Comparison of ENCODE assay signal across 8 mouse cellular contexts in genomic region chr2:45109161-45109950, GRCm38 (mm10). TPM values are rescaled to one million over a fixed set of nuclear protein-coding genes. Genes with fewer than 3 reads are reported as not detected.
DNase-seq lines count a peak whose midpoint lies in the region; ATAC-seq lines count a peak whose summit lies in the region.

No protein-coding gene starts in this region.

- peaks cover 3% of the 10 kb centered on the region; the same call in 1 of the 2 replicates for H3K27me3 ChIP-seq in forebrain, embryonic 10.5 days (ENCODE audit: poor library complexity, severe bottlenecking)
- H3K27me3 ChIP-seq in hindbrain, embryonic 13.5 days = no peaks in the 10 kb centered on the region
- no peaks in the 10 kb centered on the region for H3K27me3 ChIP-seq in stomach, embryonic 14.5 days (ENCODE audit: control insufficient read depth, insufficient read depth, low read length)

- peak; percentile 36 for ATAC-seq in hindbrain, embryonic 13.5 days (ENCODE audit: low FRiP score)
- ATAC-seq in stomach, embryonic 14.5 days (ENCODE audit: insufficient number of reproducible peaks, insufficient read depth, low FRiP score, low read depth) = peak; percentile 16; the same call in 1 of the 2 replicates

- H3K9ac ChIP-seq in hindbrain, embryonic 13.5 days = peak overlapping the region; percentile 98
- peak overlapping the region; percentile 94 for H3K9ac ChIP-seq in stomach, embryonic 14.5 days (replicated peaks; ENCODE audit: low read depth, low read length)

- WGBS in forebrain, embryonic 10.5 days = under 1% methylated on average over 73 of the region's 74 CpGs
- WGBS in hindbrain, embryonic 13.5 days = under 1% methylated on average over 46 of the region's 74 CpGs
- under 1% methylated on average over 66 of the region's 74 CpGs for WGBS in stomach, embryonic 14.5 days

- peaks cover 77% of the 10 kb centered on the region for H3K4me1 ChIP-seq in forebrain, embryonic 10.5 days
- peaks cover 49% of the 10 kb centered on the region for H3K4me1 ChIP-seq in hindbrain, embryonic 13.5 days (replicated peaks)
- peaks cover 4% of the 10 kb centered on the region; the same call in 1 of the 2 replicates for H3K4me1 ChIP-seq in stomach, embryonic 14.5 days (ENCODE audit: control insufficient read depth, insufficient read depth, low read length)

- H3K27ac ChIP-seq in forebrain, embryonic 10.5 days = peak overlapping the region; percentile 100
- H3K27ac ChIP-seq in hindbrain, embryonic 13.5 days = peak overlapping the region; percentile 98
- H3K27ac ChIP-seq in stomach, embryonic 14.5 days (ENCODE audit: low read length) = peak overlapping the region; percentile 96

- no peaks in the 10 kb centered on the region for H3K36me3 ChIP-seq in forebrain, embryonic 10.5 days (replicated peaks)
- H3K36me3 ChIP-seq in hindbrain, embryonic 13.5 days = no peaks in the 10 kb centered on the region
- no peaks in the 10 kb centered on the region; the same call in 1 of the 2 replicates for H3K36me3 ChIP-seq in stomach, embryonic 14.5 days (ENCODE audit: control insufficient read depth, insufficient read depth, low read length)

- H3K9me3 ChIP-seq in forebrain, embryonic 10.5 days = no peaks in the 10 kb centered on the region
- H3K9me3 ChIP-seq in hindbrain, embryonic 13.5 days = no peaks in the 10 kb centered on the region
- no peaks in the 10 kb centered on the region for H3K9me3 ChIP-seq in stomach, embryonic 14.5 days (ENCODE audit: control insufficient read depth, low read depth, low read length)

- intact Hi-C loops in heart, postnatal 25 days (cut with DNase I) = loop anchor here (2.0 kb wide), 1 partner anchor 85 kb away; no protein-coding TSS in a partner anchor

- peak overlapping the region; percentile 81 for H3K4me2 ChIP-seq in hindbrain, embryonic 13.5 days
- peak overlapping the region; percentile 73 for H3K4me2 ChIP-seq in stomach, embryonic 14.5 days (replicated peaks; ENCODE audit: low read depth, low read length)

- peak overlapping the region; percentile 99 for H3K4me3 ChIP-seq in forebrain, embryonic 10.5 days
- H3K4me3 ChIP-seq in hindbrain, embryonic 13.5 days = peak overlapping the region; percentile 87
- H3K4me3 ChIP-seq in stomach, embryonic 14.5 days (ENCODE audit: low read depth, low read length) = peak overlapping the region; percentile 77

- DNase-seq in heart, adult 11 months = peak; percentile 96
- no peak for DNase-seq in heart, postnatal 25 days (ENCODE audit: low spot score)
- DNase-seq in Muller cell, postnatal 12 days (ENCODE audit: inconsistent ontology term) = peak; percentile 71
- DNase-seq in forebrain, embryonic 10.5 days (ENCODE audit: extremely low spot score, low spot score) = peak; percentile 64
- DNase-seq in lung, postnatal 10 days = peak; percentile 55
- DNase-seq in layer of hippocampus, adult 9-11 months = no peak

RNA-seq across cellular contexts. Expression of gene Zeb2, which starts 7.8 kb away (rescaled TPM):
- 10 to 100 TPM; 57.4 to 60.3 TPM for total RNA-seq in heart, postnatal 25 days (2021)
- 30.2 and 30.4 TPM in 2 replicates for polyA plus RNA-seq in forebrain, embryonic 10.5 days (2016; fragmentation: Nextera tagmentation; extraction: Ambion mirVana)
- polyA plus RNA-seq in hindbrain, embryonic 13.5 days (2015; fragmentation: Nextera tagmentation; extraction: Ambion mirVana) = 50.4 and 57.4 TPM in 2 replicates
- 67.9 and 73.2 TPM in 2 replicates for polyA plus RNA-seq in stomach, embryonic 14.5 days (2014; fragmentation: Nextera tagmentation; extraction: Ambion mirVana)

Comparison
In these comparisons a context has a peak if more than half of its experiments do, and no peak if none do; other contexts are left out.
1. DNase-seq: peak in heart, adult 11 months (single experiment), Muller cell, postnatal 12 days (single experiment), forebrain, embryonic 10.5 days (single experiment) and lung, postnatal 10 days (single experiment); none in heart, postnatal 25 days (single experiment) and layer of hippocampus, adult 9-11 months (single experiment).
2. Peak in every context shown above with its lines, with median percentiles within 50 percentile points of each other: H3K27ac ChIP-seq and H3K4me3 ChIP-seq.